Mouse (Mus musculus): ENCODE data around the gene Vps37c.

GRCm38 (mm10) chr19:10710751-10711150 lies 22.2 kb downstream of the Vps37c start:
- no peak for TF ChIP-seq POLR2A (IDR thresholded peaks at IDR 0.05; ENCODE audit: insufficient read depth, low read depth, low read length)
- no peak for TF ChIP-seq CTCF (IDR thresholded peaks at IDR 0.05; ENCODE audit: insufficient read depth, low read depth, low read length)

Data from olfactory bulb, adult 2 months (tissue).